Mouse (Mus musculus) CH12.LX (cell line): ENCODE measurements at regions not wholly inside any gene's neighbourhood (a gene's known extent, or its start where the extent isn't known, plus 50 kb on each side); places are given as distances from the start of the nearest gene placed in this dataset.

Experiments used
- DNase-seq: peaks from one replicate; pipeline ENCODE4 v3.0.0-alpha.2; 2013; ENCODE audit errors: extremely low read depth
- H3K27ac ChIP-seq: 2 replicates; pipeline ENCODE4 v1.5.1; 2012; ENCODE audit warnings: low read depth, mild to moderate bottlenecking, control low read depth, moderate library complexity; ENCODE audit not compliant: insufficient read depth
- H3K27me3 ChIP-seq: replicated peaks from 2 replicates; pipeline ENCODE3; 2012; ENCODE audit warnings: inconsistent platforms
- H3K36me3 ChIP-seq, 2 experiments: replicated peaks in 1 of 2; 2 replicates each; pipeline versions ENCODE3 to v1.6.1; 2012; ENCODE audit warnings: inconsistent platforms in 1 of 2, low read length in 1 of 2, mild to moderate bottlenecking in 1 of 2, mixed read lengths in 1 of 2, moderate library complexity in 1 of 2; ENCODE audit not compliant: control insufficient read depth in 1 of 2, insufficient read depth in 1 of 2
- H3K4me1 ChIP-seq, 2 experiments: 2 replicates each; pipeline ENCODE4 v1.6.1; 2012; ENCODE audit warnings: inconsistent platforms in 1 of 2, moderate library complexity in 1 of 2; ENCODE audit not compliant: insufficient read depth in 2 of 2, control insufficient read depth in 1 of 2
- H3K4me2 ChIP-seq: 2 replicates; pipeline ENCODE4 v1.6.1; 2012; ENCODE audit warnings: low read depth, mild to moderate bottlenecking, control low read depth; ENCODE audit not compliant: poor library complexity, insufficient read depth, severe bottlenecking
- H3K4me3 ChIP-seq, 3 experiments: fragments of 150-350 bp in 1 of 3; sonication (generic) in 1 of 3; replicated peaks in 1 of 3; 2 replicates each; pipeline versions ENCODE3 to v1.5.1; 2011 to 2012; ENCODE audit warnings: low read depth in 2 of 3, low read length in 2 of 3, mild to moderate bottlenecking in 2 of 3, moderate library complexity in 2 of 3, control low read depth in 1 of 3, improper control_type of control experiment in 1 of 3, inconsistent platforms in 1 of 3, mixed read lengths in 1 of 3; ENCODE audit not compliant: poor library complexity in 1 of 3
- H3K79me2 ChIP-seq: replicated peaks from 2 replicates; pipeline ENCODE4 v1.6.1; 2012; ENCODE audit warnings: mild to moderate bottlenecking, moderate library complexity; ENCODE audit not compliant: control insufficient read depth, poor library complexity, insufficient read depth, severe bottlenecking; ENCODE audit errors: extremely low read depth
- H3K9ac ChIP-seq: 2 replicates; pipeline ENCODE4 v1.6.1; 2012; ENCODE audit warnings: low read depth, mild to moderate bottlenecking, control low read depth, moderate library complexity; ENCODE audit not compliant: insufficient read depth
- H3K9me3 ChIP-seq: replicated peaks from 2 replicates; pipeline ENCODE3; 2012; ENCODE audit warnings: low read length, inconsistent platforms, mixed read lengths
- BHLHE40 ChIP-seq: IDR thresholded peaks from 2 replicates; pipeline ENCODE4 v1.6.1; 2011; ENCODE audit warnings: mild to moderate bottlenecking, low read depth, low read length, improper control_type of control experiment
- CHD1 ChIP-seq: IDR thresholded peaks from 2 replicates; pipeline ENCODE4 v1.6.1; 2012; ENCODE audit warnings: low read depth, low read length, improper control_type of control experiment, inconsistent platforms
- CTCF ChIP-seq, 2 experiments: IDR thresholded peaks in 1 of 2; conservative IDR thresholded peaks in 1 of 2; 2 replicates each; pipeline ENCODE4 v1.5.1; 2011 to 2012; ENCODE audit warnings: low read depth in 2 of 2, low read length in 2 of 2, improper control_type of control experiment in 1 of 2, inconsistent platforms in 1 of 2, mild to moderate bottlenecking in 1 of 2, moderate library complexity in 1 of 2
- E2F4 ChIP-seq: IDR thresholded peaks from 2 replicates; pipeline ENCODE4 v1.6.1; 2011; ENCODE audit warnings: low read depth, low read length, improper control_type of control experiment; ENCODE audit not compliant: insufficient replicate concordance
- ETS1 ChIP-seq: conservative IDR thresholded peaks from 2 replicates; pipeline ENCODE4 v1.6.1; 2012; ENCODE audit warnings: low read depth, mild to moderate bottlenecking, inconsistent platforms, low read length, improper control_type of control experiment, moderate library complexity
- GABPA ChIP-seq: IDR thresholded peaks from 2 replicates; pipeline ENCODE4 v1.6.1; 2012; ENCODE audit warnings: low read depth, low read length, improper control_type of control experiment, inconsistent platforms; ENCODE audit not compliant: insufficient replicate concordance
- HCFC1 ChIP-seq: IDR thresholded peaks from 2 replicates; pipeline ENCODE4 v1.6.1; 2012; ENCODE audit warnings: low read depth, mild to moderate bottlenecking, inconsistent platforms, low read length, improper control_type of control experiment
- JUN ChIP-seq: IDR thresholded peaks from 2 replicates; pipeline ENCODE4 v1.6.1; 2011; ENCODE audit warnings: low read depth, mild to moderate bottlenecking, low read length, improper control_type of control experiment, moderate library complexity; ENCODE audit not compliant: insufficient read depth
- JUND ChIP-seq: conservative IDR thresholded peaks from 2 replicates; pipeline ENCODE4 v1.6.1; 2011; ENCODE audit warnings: low read depth, low read length, improper control_type of control experiment
- KAT2A ChIP-seq: IDR thresholded peaks from 2 replicates; pipeline ENCODE4 v1.6.1; 2012; ENCODE audit warnings: low read length, improper control_type of control experiment, inconsistent platforms; ENCODE audit not compliant: insufficient replicate concordance
- MAFK ChIP-seq: IDR thresholded peaks from 2 replicates; pipeline ENCODE4 v1.6.1; 2011; ENCODE audit warnings: low read length, improper control_type of control experiment; ENCODE audit not compliant: insufficient replicate concordance
- MAX ChIP-seq: IDR thresholded peaks from 2 replicates; pipeline ENCODE4 v1.6.1; 2011; ENCODE audit warnings: low read length, improper control_type of control experiment
- MAZ ChIP-seq: IDR thresholded peaks from 2 replicates; pipeline ENCODE4 v1.6.1; 2012; ENCODE audit warnings: low read depth, mild to moderate bottlenecking, inconsistent platforms, low read length, improper control_type of control experiment, moderate library complexity
- MEF2A ChIP-seq: IDR thresholded peaks from 2 replicates; pipeline ENCODE4 v1.6.1; 2014; ENCODE audit warnings: low read depth, mild to moderate bottlenecking, inconsistent platforms, low read length, improper control_type of control experiment, borderline replicate concordance
- MXI1 ChIP-seq: IDR thresholded peaks from 2 replicates; pipeline ENCODE4 v1.6.1; 2011; ENCODE audit warnings: mild to moderate bottlenecking, low read depth, low read length, improper control_type of control experiment
- MYC ChIP-seq: IDR thresholded peaks from 2 replicates; pipeline ENCODE4 v1.6.1; 2011; ENCODE audit warnings: low read depth, mild to moderate bottlenecking, improper control_type of control experiment, low read length
- NELFE ChIP-seq: IDR thresholded peaks from 2 replicates; pipeline ENCODE4 v1.6.1; 2011; ENCODE audit warnings: low read depth, low read length, improper control_type of control experiment
- NRF1 ChIP-seq: IDR thresholded peaks from 2 replicates; pipeline ENCODE4 v1.6.1; 2014; ENCODE audit warnings: low read depth, mild to moderate bottlenecking, inconsistent platforms, low read length, improper control_type of control experiment, moderate library complexity
- PAX5 ChIP-seq: IDR thresholded peaks from 2 replicates; pipeline ENCODE4 v1.6.1; 2012; ENCODE audit warnings: low read length, inconsistent platforms, mixed read lengths
- POLR2AphosphoS2 ChIP-seq: IDR thresholded peaks from 2 replicates; pipeline ENCODE4 v1.6.1; 2011; ENCODE audit warnings: low read depth, low read length, improper control_type of control experiment
- RCOR1 ChIP-seq: conservative IDR thresholded peaks from 2 replicates; pipeline ENCODE4 v1.6.1; 2012; ENCODE audit warnings: low read depth, mild to moderate bottlenecking, inconsistent platforms, low read length, improper control_type of control experiment
- SIN3A ChIP-seq: IDR thresholded peaks from 2 replicates; pipeline ENCODE4 v1.6.1; 2012; ENCODE audit warnings: low read length, improper control_type of control experiment, inconsistent platforms
- SMC3 ChIP-seq: IDR thresholded peaks from 2 replicates; pipeline ENCODE4 v1.6.1; 2011; ENCODE audit warnings: low read depth, low read length, improper control_type of control experiment
- TBP ChIP-seq: conservative IDR thresholded peaks from 2 replicates; pipeline ENCODE4 v1.6.1; 2011; ENCODE audit warnings: low read depth, low read length, improper control_type of control experiment
- TCF12 ChIP-seq: IDR thresholded peaks from 2 replicates; pipeline ENCODE4 v1.6.1; 2014; ENCODE audit warnings: low read depth, mild to moderate bottlenecking, inconsistent platforms, low read length, improper control_type of control experiment
- USF2 ChIP-seq: conservative IDR thresholded peaks from 2 replicates; pipeline ENCODE4 v1.6.1; 2011; ENCODE audit warnings: low read depth, low read length, improper control_type of control experiment
- ZC3H11A ChIP-seq: IDR thresholded peaks from 2 replicates; pipeline ENCODE4 v1.6.1; 2012; ENCODE audit warnings: low read depth, mild to moderate bottlenecking, inconsistent platforms, low read length, improper control_type of control experiment
- ZKSCAN1 ChIP-seq: IDR thresholded peaks from 2 replicates; pipeline ENCODE4 v1.6.1; 2012; ENCODE audit warnings: low read depth, inconsistent platforms, low read length, improper control_type of control experiment, borderline replicate concordance
- ZMIZ1 ChIP-seq: IDR thresholded peaks from 2 replicates; pipeline ENCODE4 v1.6.1; 2012; ENCODE audit warnings: low read depth, mild to moderate bottlenecking, inconsistent platforms, low read length, improper control_type of control experiment
- ZNF384 ChIP-seq: IDR thresholded peaks from 2 replicates; pipeline ENCODE4 v1.6.1; 2012; ENCODE audit warnings: low read depth, low read length, improper control_type of control experiment, inconsistent platforms
- dilution Hi-C: fragments of 300-500 bp; cut with MboI; formaldehyde crosslinking; loops from 2 replicates; pipeline ENCODE4 v1.14.3; 2020; ENCODE audit warnings: low sequenced_read_pairs; ENCODE audit not compliant: extremely low pct_unique_long_range_greater_than_20kb, extremely low pct_ligation_motif_present
- in situ Hi-C: fragments of 300-500 bp; cut with MboI; formaldehyde crosslinking; loops from 3 replicates; pipeline ENCODE4 v1.14.3; 2019; ENCODE audit warnings: low sequenced_read_pairs, low pct_ligation_motif_present, low pct_unique_long_range_greater_than_20kb, mixed read lengths

GRCm38 (mm10) chr3:82652346-82652745 lies 104.5 kb upstream of the Npy2r start (continued):
- no peak for TF ChIP-seq NRF1

GRCm38 (mm10) chr3:82640052-82640451 lies 92.2 kb upstream of the Npy2r start:
- H3K27me3 ChIP-seq = no peaks in the 10 kb centered on the region
- H3K4me3 ChIP-seq = no peak overlapping the region
- H3K4me1 ChIP-seq = no peaks in the 10 kb centered on the region
- no peaks in the 10 kb centered on the region for H3K79me2 ChIP-seq
- dilution Hi-C loops = no loop called here
- no peak for DNase-seq
- in situ Hi-C loops = no loop called here
- no peaks in the 10 kb centered on the region for H3K36me3 ChIP-seq
- H3K27ac ChIP-seq = no peak overlapping the region
- no peaks in the 10 kb centered on the region for H3K9me3 ChIP-seq
- no peak for TF ChIP-seq MXI1
- no peak for TF ChIP-seq MAX
- no peak for TF ChIP-seq KAT2A
- TF ChIP-seq TCF12 = no peak
- no peak for TF ChIP-seq SMC3
- no peak for TF ChIP-seq PAX5
- no peak for TF ChIP-seq NRF1
- no peak for TF ChIP-seq HCFC1
- no peak for TF ChIP-seq POLR2AphosphoS2
- no peak for TF ChIP-seq ZKSCAN1
- TF ChIP-seq TBP = no peak
- TF ChIP-seq USF2 = no peak
- no peak for TF ChIP-seq BHLHE40
- TF ChIP-seq JUN = no peak
- no peak for TF ChIP-seq ETS1
- no peak for TF ChIP-seq MYC
- TF ChIP-seq E2F4 = no peak
- TF ChIP-seq MEF2A = no peak
- TF ChIP-seq, all 38 proteins: peak for 0
- Histone ChIP-seq H3K9ac (no peak overlapping the region), H3K4me2 (no peak overlapping the region)

GRCm38 (mm10) chr3:82636666-82637065 lies 88.8 kb upstream of the Npy2r start:
- Histone ChIP-seq H3K9ac (no peak overlapping the region), H3K27me3 (no peaks in the 10 kb centered on the region), H3K27ac (no peak overlapping the region)
- in situ Hi-C loops (no loop called here), dilution Hi-C loops (no loop called here)
- TF ChIP-seq JUND = no peak
- no peak for TF ChIP-seq JUN
- no peak for TF ChIP-seq MAX
- TF ChIP-seq HCFC1 = no peak
- TF ChIP-seq ZNF384 = no peak
- no peak for TF ChIP-seq CHD1
- TF ChIP-seq MYC = no peak
- no peak for TF ChIP-seq KAT2A
- TF ChIP-seq SIN3A = no peak
- TF ChIP-seq MAZ = no peak
- TF ChIP-seq GABPA = no peak
- no peak for TF ChIP-seq MAFK
- no peak for TF ChIP-seq CTCF (conservative IDR thresholded peaks at IDR 0.05 in 1 of 2, IDR thresholded peaks at IDR 0.05 in 1 of 2; ENCODE audit: low read depth in 2 of 2, low read length in 2 of 2)
- no peak for TF ChIP-seq ZC3H11A
- TF ChIP-seq NELFE = no peak
- no peak for TF ChIP-seq RCOR1
- no peak for TF ChIP-seq ZMIZ1
- TF ChIP-seq, all 38 proteins: peak for 0
- H3K79me2 ChIP-seq = no peaks in the 10 kb centered on the region
- H3K4me3 ChIP-seq = no peak overlapping the region
- no peak for DNase-seq
- no peak overlapping the region for H3K4me2 ChIP-seq
- H3K9me3 ChIP-seq = no peaks in the 10 kb centered on the region
- H3K4me1 ChIP-seq = no peaks in the 10 kb centered on the region
- no peaks in the 10 kb centered on the region for H3K36me3 ChIP-seq
